Mouse (Mus musculus): ENCODE measurements around the gene Aplp2.
"Not testable (repeated sequence)": the region's sequence is repeated elsewhere in the genome, so short reads cannot be mapped to it uniquely, and the experiment has no call there.

DNA sequence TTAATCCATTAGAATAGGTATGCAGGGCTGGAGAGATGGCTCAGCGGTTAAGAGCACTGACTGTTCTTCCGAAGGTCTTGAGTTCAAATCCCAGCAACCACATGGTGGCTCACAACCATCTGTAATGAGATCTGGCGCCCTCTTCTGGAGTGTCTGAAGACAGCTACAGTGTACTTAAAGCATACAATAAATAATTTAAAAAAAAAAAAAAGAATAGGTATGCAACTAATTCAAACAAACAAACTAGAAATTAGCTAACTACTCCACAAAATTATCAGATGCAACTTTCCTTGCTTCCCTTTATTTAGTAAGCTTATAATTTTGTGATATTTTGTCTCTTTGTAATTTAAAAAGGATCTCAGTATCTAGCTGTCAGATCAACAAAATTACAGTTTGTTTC, 46.1 kb downstream of the Aplp2 start:
- not testable (repeated sequence) for TF ChIP-seq GATA1, TAL1 (IDR thresholded peaks at IDR 0.05; ENCODE audit: low read length)

All from erythroblast, embryonic 14.5 days (primary cell).